Mouse (Mus musculus) thymus, adult 2 months (tissue): ENCODE measurements around the gene Cldn2. TPM values are rescaled to one million over a fixed set of nuclear protein-coding genes. Genes with fewer than 3 reads are reported as not detected.

ENCODE experiments used
- DNase-seq: peaks from one replicate; pipeline ENCODE4 v3.0.0; 2021
- H3K27ac ChIP-seq: fragments of 200-500 bp; 2 replicates; pipeline ENCODE4 v1.5.1; 2012; ENCODE audit warnings: low read length, control low read depth; ENCODE audit not compliant: control insufficient read depth, insufficient read depth
- H3K27me3 ChIP-seq: fragments of 200-500 bp; 2 replicates; pipeline ENCODE4 v1.6.1; 2012; ENCODE audit warnings: mild to moderate bottlenecking, low read length, moderate library complexity, mixed read lengths; ENCODE audit not compliant: control insufficient read depth, insufficient read depth
- H3K36me3 ChIP-seq: fragments of 200-500 bp; 2 replicates; pipeline ENCODE4 v1.6.1; 2012; ENCODE audit warnings: mild to moderate bottlenecking, low read length, moderate library complexity; ENCODE audit not compliant: control insufficient read depth, insufficient read depth
- H3K4me1 ChIP-seq: fragments of 200-500 bp; replicated peaks from 2 replicates; pipeline ENCODE4 v1.6.1; 2012; ENCODE audit warnings: low read length; ENCODE audit not compliant: control insufficient read depth, insufficient read depth
- H3K4me3 ChIP-seq: fragments of 200-500 bp; 2 replicates; pipeline ENCODE4 v1.5.1; 2012; ENCODE audit warnings: mild to moderate bottlenecking, low read length, control low read depth, moderate library complexity; ENCODE audit not compliant: control insufficient read depth, insufficient read depth
- CTCF ChIP-seq: fragments of 200-500 bp; IDR thresholded peaks from 2 replicates; pipeline ENCODE4 v1.5.1; 2012; ENCODE audit warnings: mild to moderate bottlenecking, control low read depth, low read length, moderate library complexity, borderline replicate concordance; ENCODE audit not compliant: control insufficient read depth, poor library complexity, insufficient read depth; ENCODE audit errors: extremely low read depth
- POLR2A ChIP-seq: fragments of 200-500 bp; IDR thresholded peaks from 2 replicates; pipeline ENCODE4 v1.6.1; 2012; ENCODE audit warnings: mild to moderate bottlenecking, low read length, control low read depth, moderate library complexity; ENCODE audit not compliant: control insufficient read depth, poor library complexity, insufficient read depth; ENCODE audit errors: extremely low read depth
- WGBS: fragments of 180-500 bp; shearing (Covaris S2); methylation state at CpG from one replicate; pipeline ENCODE4 v1.1.7; 2018; 5-methylcytosine and 5-hydroxymethylcytosine counted together
- polyA plus RNA-seq: library from polyadenylated mRNA; depleted of rRNA; stranded (reverse); fragments of >200 nt; gene quantifications from 2 replicates; pipeline ENCODE4 v1.2.3, GENCODE M21; 2012; rRNA removed

Gene Cldn2
- polyA plus RNA-seq, 1 experiment = 0.28 TPM

DNA sequence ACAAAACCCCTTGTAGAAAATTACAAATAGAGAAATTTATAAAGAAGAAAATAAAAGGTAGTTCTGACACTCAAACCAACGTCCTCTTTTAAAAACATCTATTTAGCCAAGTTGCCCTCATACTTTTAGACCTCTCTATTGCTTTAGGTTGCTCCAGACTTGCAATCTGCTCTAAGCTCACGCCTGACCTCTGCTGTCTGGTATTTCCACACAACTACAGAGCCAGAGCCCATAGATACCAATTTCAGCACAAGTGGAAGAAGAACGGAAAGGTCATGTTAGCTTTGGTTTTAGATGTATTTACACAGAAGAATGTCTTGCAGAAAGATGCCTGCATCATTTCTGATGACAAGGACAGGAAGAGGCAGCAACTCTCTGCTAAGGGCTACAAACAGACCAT is 38.4 kb downstream of the Cldn2 start:
- TF ChIP-seq POLR2A = no peak
- no peak for TF ChIP-seq CTCF
- Histone ChIP-seq H3K27me3 (no peaks in the 10 kb centered on the region), H3K27ac (no peak overlapping the region), H3K4me3 (no peak overlapping the region), H3K4me1 (no peaks in the 10 kb centered on the region), H3K36me3 (no peaks in the 10 kb centered on the region)
- WGBS = 72% methylated on average over 3 of the region's 3 CpGs
- no peak for DNase-seq

DNA sequence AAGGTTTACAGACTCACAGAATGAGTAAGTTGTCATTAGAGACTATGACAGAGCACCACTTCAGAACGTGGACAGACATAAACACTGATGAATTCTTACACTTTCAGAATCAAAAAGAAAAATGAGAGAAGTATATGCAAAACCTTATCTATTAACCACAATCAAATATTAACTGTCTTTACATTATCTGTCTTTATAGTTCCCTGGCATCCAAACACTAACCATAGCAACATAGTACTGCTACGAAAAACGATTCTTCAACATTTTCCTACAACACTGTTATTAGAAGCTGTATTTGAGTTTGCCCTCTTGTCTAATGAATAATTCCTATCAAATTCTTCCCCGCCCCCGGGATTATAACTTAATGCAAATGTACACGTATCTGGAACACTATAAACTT is 40.5 kb downstream of the Cldn2 start:
- TF ChIP-seq CTCF (no peak), POLR2A (no peak)
- H3K27me3 ChIP-seq = no peaks in the 10 kb centered on the region
- H3K4me1 ChIP-seq = no peaks in the 10 kb centered on the region
- WGBS = 88% methylated on average over 6 of the region's 6 CpGs
- no peak overlapping the region for H3K27ac ChIP-seq
- no peak overlapping the region for H3K4me3 ChIP-seq
- DNase-seq = no peak
- H3K36me3 ChIP-seq = no peaks in the 10 kb centered on the region

GRCm38 (mm10) chrX:139854795-139855194 is 54.2 kb downstream of the Cldn2 start:
- 97% methylated on average over 4 of the region's 4 CpGs for WGBS
- H3K4me3 ChIP-seq = no peak overlapping the region
- TF ChIP-seq POLR2A = no peak
- TF ChIP-seq CTCF = no peak
- no peaks in the 10 kb centered on the region for H3K4me1 ChIP-seq
- no peak for DNase-seq
- H3K36me3 ChIP-seq = no peaks in the 10 kb centered on the region
- no peaks in the 10 kb centered on the region for H3K27me3 ChIP-seq
- no peak overlapping the region for H3K27ac ChIP-seq

DNA sequence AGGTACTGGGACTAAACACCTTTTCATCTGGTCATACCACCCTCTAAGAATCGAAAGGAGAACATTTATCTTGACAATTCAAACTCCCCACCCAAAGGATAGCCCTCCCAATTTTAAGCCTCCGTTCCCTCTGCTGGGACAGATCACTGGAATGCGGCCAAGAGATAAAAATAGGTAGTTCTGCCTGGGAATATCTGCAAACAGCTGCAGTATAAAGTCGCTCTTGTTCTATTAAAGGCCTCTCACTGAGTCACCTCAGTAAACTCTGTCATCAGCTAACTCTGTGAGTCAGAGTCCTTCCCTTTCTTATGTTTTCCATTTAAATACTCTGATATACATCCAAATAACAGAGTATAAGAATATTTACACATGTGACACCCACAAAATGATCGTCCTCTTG is 58.8 kb downstream of the Cldn2 start:
- Histone ChIP-seq H3K4me3 (no peak overlapping the region), H3K27me3 (no peaks in the 10 kb centered on the region), H3K36me3 (no peaks in the 10 kb centered on the region), H3K4me1 (no peaks in the 10 kb centered on the region), H3K27ac (no peak overlapping the region)
- TF ChIP-seq POLR2A = no peak
- TF ChIP-seq CTCF = no peak
- no peak for DNase-seq
- 96% methylated on average over 5 of the region's 5 CpGs for WGBS

Other genes starting within 250 kb of the Cldn2 start
- gene Rnf128, start 237.5 kb upstream of the Cldn2 start, polyA plus RNA-seq = 4.0 and 4.1 TPM in 2 replicates
- 1.1 and 1.2 TPM in 2 replicates for gene Tbc1d8b, start 115.8 kb upstream of the Cldn2 start, polyA plus RNA-seq
- gene Gm15013, start 86.3 kb upstream of the Cldn2 start, polyA plus RNA-seq = not detected in 2 replicates
- gene Ripply1, start 18.5 kb upstream of the Cldn2 start, polyA plus RNA-seq = 0.17 and 0.22 TPM in 2 replicates
- gene Morc4, start 70.8 kb downstream of the Cldn2 start, polyA plus RNA-seq = 1.5 and 1.6 TPM in 2 replicates
- gene Rbm41, start 197.8 kb downstream of the Cldn2 start, polyA plus RNA-seq = 0.98 and 1.3 TPM in 2 replicates